Mouse (Mus musculus) midbrain, embryonic 10.5 days (tissue): ENCODE measurements around the gene Eva1b. TPM values are rescaled to one million over a fixed set of nuclear protein-coding genes. Genes with fewer than 3 reads are reported as not detected.

ENCODE experiments used
- DNase-seq: peaks from one replicate; pipeline ENCODE4 v3.0.0-alpha.2; 2017; ENCODE audit warnings: low spot score
- H3K27ac ChIP-seq: fragments of 300-500 bp; sonication (generic); replicated peaks from 2 replicates; pipeline ENCODE4 v1.5.1; 2016; ENCODE audit warnings: mild to moderate bottlenecking
- H3K27me3 ChIP-seq: fragments of 300-500 bp; sonication (generic); 2 replicates; pipeline ENCODE4 v1.6.1; 2016; ENCODE audit warnings: low read depth, mild to moderate bottlenecking; ENCODE audit not compliant: poor library complexity, severe bottlenecking
- H3K36me3 ChIP-seq: fragments of 300-500 bp; sonication (generic); 2 replicates; pipeline ENCODE4 v1.6.1; 2016; ENCODE audit warnings: mild to moderate bottlenecking, moderate library complexity
- H3K4me1 ChIP-seq: fragments of 300-500 bp; sonication (generic); 2 replicates; pipeline ENCODE4 v1.6.1; 2016
- H3K4me3 ChIP-seq: fragments of 300-500 bp; sonication (generic); 2 replicates; pipeline ENCODE4 v1.5.1; 2016; ENCODE audit warnings: mild to moderate bottlenecking, moderate library complexity
- H3K9me3 ChIP-seq: fragments of 300-500 bp; sonication (generic); replicated peaks from 2 replicates; pipeline ENCODE4 v1.6.1; 2016; ENCODE audit warnings: mild to moderate bottlenecking
- WGBS: fragments of 180-500 bp; shearing (Covaris S2); methylation state at CpG from one replicate; pipeline ENCODE4 v1.1.7; 2016; 5-methylcytosine and 5-hydroxymethylcytosine counted together
- polyA plus RNA-seq: library from polyadenylated mRNA; unstranded; fragments of >200 nt; fragmentation: Nextera tagmentation; extraction: Ambion mirVana; gene quantifications from 2 replicates; pipeline ENCODE4 v1.2.1, GENCODE M21; 2016

Gene Eva1b
- polyA plus RNA-seq, 1 experiment from 2014 or later: 25.0 TPM

GRCm38 (mm10) chr4:126131290-126132121 lies 16.0 kb upstream of the Eva1b start:
- Histone ChIP-seq H3K9me3 (no peaks in the 10 kb centered on the region), H3K27ac (no peak overlapping the region), H3K27me3 (no peaks in the 10 kb centered on the region), H3K36me3 (peaks cover 87% of the 10 kb centered on the region), H3K4me3 (no peak overlapping the region), H3K4me1 (peaks cover 18% of the 10 kb centered on the region)
- WGBS: 57% methylated on average over 10 of the region's 10 CpGs
- DNase-seq: peak; percentile 36

- 80% methylated on average over 6 of the region's 6 CpGs for WGBS
- Histone ChIP-seq H3K4me1 (peaks cover 13% of the 10 kb centered on the region), H3K36me3 (peaks cover 88% of the 10 kb centered on the region), H3K4me3 (no peak overlapping the region), H3K27me3 (no peaks in the 10 kb centered on the region), H3K27ac (peak overlapping the region; percentile 49; the same call in 1 of the 2 replicates), H3K9me3 (no peaks in the 10 kb centered on the region)
- DNase-seq: no peak
Measured at GRCm38 (mm10) chr4:126132636-126133264, 14.8 kb upstream of the Eva1b start.

GRCm38 (mm10) chr4:126134236-126134635 lies 13.3 kb upstream of the Eva1b start:
- no peak overlapping the region for H3K4me3 ChIP-seq
- no peaks in the 10 kb centered on the region for H3K9me3 ChIP-seq
- no peak for DNase-seq
- no peak overlapping the region for H3K27ac ChIP-seq
- no peaks in the 10 kb centered on the region for H3K27me3 ChIP-seq
- 95% methylated on average over 4 of the region's 4 CpGs for WGBS
- H3K36me3 ChIP-seq: peaks cover 88% of the 10 kb centered on the region
- H3K4me1 ChIP-seq: peaks cover 13% of the 10 kb centered on the region

GRCm38 (mm10) chr4:126134639-126135038 lies 12.9 kb upstream of the Eva1b start:
- Histone ChIP-seq H3K9me3 (no peaks in the 10 kb centered on the region), H3K27ac (no peak overlapping the region), H3K36me3 (peaks cover 88% of the 10 kb centered on the region), H3K4me3 (no peak overlapping the region), H3K4me1 (peaks cover 13% of the 10 kb centered on the region), H3K27me3 (no peaks in the 10 kb centered on the region)
- no peak for DNase-seq
- 93% methylated on average over 4 of the region's 4 CpGs for WGBS

GRCm38 (mm10) chr4:126137773-126138172 lies 9.8 kb upstream of the Eva1b start:
- Histone ChIP-seq H3K4me3 (no peak overlapping the region), H3K4me1 (no peaks in the 10 kb centered on the region; the same call in 1 of the 2 replicates), H3K36me3 (peaks cover 76% of the 10 kb centered on the region), H3K9me3 (no peaks in the 10 kb centered on the region), H3K27ac (no peak overlapping the region), H3K27me3 (no peaks in the 10 kb centered on the region)
- no peak for DNase-seq
- WGBS: 84% methylated on average over 4 of the region's 4 CpGs

GRCm38 (mm10) chr4:126141021-126141420 lies 6.5 kb upstream of the Eva1b start:
- no peak overlapping the region for H3K27ac ChIP-seq
- no peak overlapping the region for H3K4me3 ChIP-seq
- H3K27me3 ChIP-seq: 0 out of 2 replicates have a peak, but pooled peaks cover 2% of the 10 kb centered on the region
- no peaks in the 10 kb centered on the region for H3K9me3 ChIP-seq
- H3K36me3 ChIP-seq: peaks cover 44% of the 10 kb centered on the region
- no peak for DNase-seq
- H3K4me1 ChIP-seq: no peaks in the 10 kb centered on the region
- 79% methylated on average over 5 of the region's 5 CpGs for WGBS

- no peak overlapping the region for H3K27ac ChIP-seq
Measured at GRCm38 (mm10) chr4:126145396-126145795, 2.1 kb upstream of the Eva1b start.

GRCm38 (mm10) chr4:126146974-126147532 lies 491 bp upstream of the Eva1b start:
- DNase-seq: no peak
- peaks cover 61% of the 10 kb centered on the region for H3K27me3 ChIP-seq

More at GRCm38 (mm10) chr4:126145396-126145795, 2.1 kb upstream of the Eva1b start:
- Histone ChIP-seq H3K27me3 (peaks cover 44% of the 10 kb centered on the region), H3K4me1 (peaks cover 38% of the 10 kb centered on the region), H3K4me3 (no peak overlapping the region), H3K36me3 (peaks cover 2% of the 10 kb centered on the region), H3K9me3 (no peaks in the 10 kb centered on the region)
- 66% methylated on average over 4 of the region's 4 CpGs for WGBS
- DNase-seq: no peak

GRCm38 (mm10) chr4:126148161-126148961 lies 817 bp downstream of the Eva1b start:
- Histone ChIP-seq H3K4me1 (peaks cover 47% of the 10 kb centered on the region), H3K9me3 (no peaks in the 10 kb centered on the region), H3K4me3 (peak overlapping the region; percentile 61), H3K36me3 (no peaks in the 10 kb centered on the region), H3K27me3 (peaks cover 65% of the 10 kb centered on the region), H3K27ac (peak overlapping the region; percentile 80)
- DNase-seq: peak; percentile 57
- under 1% methylated on average over 61 of the region's 67 CpGs for WGBS

More at GRCm38 (mm10) chr4:126146974-126147532, 491 bp upstream of the Eva1b start:
- Histone ChIP-seq H3K36me3 (no peaks in the 10 kb centered on the region), H3K9me3 (no peaks in the 10 kb centered on the region), H3K27ac (peak overlapping the region; percentile 65), H3K4me3 (peak overlapping the region; percentile 61; the same call in 1 of the 2 replicates), H3K4me1 (peaks cover 47% of the 10 kb centered on the region)
- 48% methylated on average over 9 of the region's 9 CpGs for WGBS

GRCm38 (mm10) chr4:126149041-126149676 lies 1.6 kb downstream of the Eva1b start:
- Histone ChIP-seq H3K4me3 (peak overlapping the region; percentile 61), H3K36me3 (no peaks in the 10 kb centered on the region), H3K9me3 (no peaks in the 10 kb centered on the region), H3K27ac (peak overlapping the region; percentile 80), H3K27me3 (peaks cover 65% of the 10 kb centered on the region), H3K4me1 (peaks cover 47% of the 10 kb centered on the region)
- 25% methylated on average over 42 of the region's 42 CpGs for WGBS
- peak; percentile 34 for DNase-seq

- Histone ChIP-seq H3K27me3 (peaks cover 65% of the 10 kb centered on the region), H3K36me3 (no peaks in the 10 kb centered on the region), H3K4me3 (peak overlapping the region; percentile 61), H3K4me1 (peaks cover 47% of the 10 kb centered on the region), H3K9me3 (no peaks in the 10 kb centered on the region), H3K27ac (no peak overlapping the region)
- DNase-seq: no peak
- 38% methylated on average over 10 of the region's 10 CpGs for WGBS
Measured at GRCm38 (mm10) chr4:126149798-126150197, 2.3 kb downstream of the Eva1b start.
